Mouse (Mus musculus): ENCODE measurements around the gene Gadd45a. TPM values are rescaled to one million over a fixed set of nuclear protein-coding genes. Genes with fewer than 3 reads are reported as not detected.
"Not testable (repeated sequence)": the region's sequence is repeated elsewhere in the genome, so short reads cannot be mapped to it uniquely, and the experiment has no call there.

Gadd45a gene
- polyA plus RNA-seq, 1 experiment from 2014 or later = 14.8 TPM

DNA sequence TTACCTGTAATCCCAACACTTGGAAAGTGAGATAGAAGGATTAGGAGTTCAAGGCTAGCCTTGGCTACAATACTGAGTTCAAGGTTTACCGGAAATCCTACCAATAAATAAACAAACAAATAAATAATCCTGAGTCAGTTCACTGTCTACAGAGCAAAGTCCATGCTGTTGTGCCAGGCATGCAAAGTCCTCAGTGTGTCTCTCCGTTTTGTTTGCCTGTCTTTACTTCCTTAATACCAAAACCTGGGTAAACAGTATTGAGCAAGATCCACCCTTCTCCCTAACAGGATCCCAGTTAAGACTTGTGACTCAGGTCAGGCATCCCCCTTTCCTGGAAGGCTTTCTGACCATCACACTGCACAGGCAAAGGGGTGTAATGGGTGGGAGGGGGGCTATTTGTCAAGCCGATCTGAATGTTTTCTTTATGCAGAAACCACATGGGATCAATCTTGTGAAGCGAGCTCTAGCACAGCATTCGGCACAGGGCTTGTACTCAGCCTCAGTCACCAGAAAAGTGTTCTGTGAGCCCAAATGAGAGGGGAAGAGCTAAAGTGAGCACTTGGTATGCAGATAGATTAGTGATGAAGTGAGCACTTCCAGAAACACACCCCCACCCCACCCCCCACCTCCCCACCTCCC is 7.8 kb downstream of the Gadd45a start:
- Histone ChIP-seq H3K4me2 (replicated peaks) (no peak overlapping the region), H3K4me3 (replicated peaks; ENCODE audit: low read length) (no peak overlapping the region), H3K27ac (no peak overlapping the region), H3K4me1 (replicated peaks; ENCODE audit: control insufficient read depth, insufficient read depth, low read length) (peaks cover 9% of the 10 kb centered on the region; the same call in 1 of the 2 replicates), H3K9ac (no peak overlapping the region), H3K36me3 (replicated peaks; ENCODE audit: control insufficient read depth, insufficient read depth) (no peaks in the 10 kb centered on the region), H3K9me3 (ENCODE audit: control insufficient read depth, low read length) (no peaks in the 10 kb centered on the region), H3K27me3 (ENCODE audit: control insufficient read depth, insufficient read depth, low read length) (peaks cover 10% of the 10 kb centered on the region; the same call in 1 of the 2 replicates)
- 26% methylated on average over 5 of the region's 5 CpGs for WGBS
- ATAC-seq (ENCODE audit: low FRiP score) (no peak), DNase-seq (ENCODE audit: low spot score) (no peak)

DNA sequence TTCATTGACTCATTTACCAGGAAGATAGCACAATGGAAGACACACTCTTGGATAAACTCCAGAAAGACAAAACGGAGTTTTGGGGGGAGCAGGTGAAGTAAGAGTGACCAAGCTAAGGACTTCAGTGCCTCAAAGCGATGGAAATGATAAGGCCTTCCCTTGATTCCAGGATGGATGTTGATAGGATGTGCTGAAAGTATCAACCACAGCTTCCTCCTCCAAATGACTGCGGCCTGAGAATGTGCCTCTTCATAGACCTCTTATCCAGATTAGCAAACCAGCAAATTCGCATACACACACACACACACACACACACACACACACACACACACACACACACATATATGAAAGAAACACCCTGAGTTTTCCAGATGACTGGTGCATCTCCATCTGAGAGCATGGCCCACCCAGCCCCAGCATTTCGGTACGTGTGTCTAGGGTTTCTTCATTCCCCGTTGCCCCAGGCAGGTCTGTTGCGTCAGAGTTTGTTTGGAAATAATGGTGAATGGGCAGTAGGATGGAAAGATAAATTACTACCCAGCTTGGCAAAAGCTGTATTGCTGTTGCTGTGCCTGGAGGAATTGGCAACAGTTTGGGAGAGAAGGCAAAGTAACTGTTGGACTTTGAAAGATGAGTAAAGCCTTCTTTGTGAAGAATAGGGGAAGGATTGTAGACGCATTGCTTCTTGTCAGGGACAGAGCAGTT is 9.7 kb downstream of the Gadd45a start:
- Histone ChIP-seq H3K4me1 (replicated peaks; ENCODE audit: control insufficient read depth, insufficient read depth, low read length) (0 out of 2 replicates have a peak, but pooled peaks cover 6% of the 10 kb centered on the region), H3K4me2 (replicated peaks) (no peak overlapping the region), H3K27me3 (ENCODE audit: control insufficient read depth, insufficient read depth, low read length) (peaks cover 10% of the 10 kb centered on the region; the same call in 1 of the 2 replicates), H3K4me3 (replicated peaks; ENCODE audit: low read length) (no peak overlapping the region), H3K36me3 (replicated peaks; ENCODE audit: control insufficient read depth, insufficient read depth) (no peaks in the 10 kb centered on the region), H3K9ac (no peak overlapping the region), H3K27ac (no peak overlapping the region), H3K9me3 (ENCODE audit: control insufficient read depth, low read length) (no peaks in the 10 kb centered on the region)
- no peak for ATAC-seq (ENCODE audit: low FRiP score)
- WGBS = 80% methylated on average over 9 of the region's 9 CpGs
- DNase-seq (ENCODE audit: low spot score) = no peak

DNA sequence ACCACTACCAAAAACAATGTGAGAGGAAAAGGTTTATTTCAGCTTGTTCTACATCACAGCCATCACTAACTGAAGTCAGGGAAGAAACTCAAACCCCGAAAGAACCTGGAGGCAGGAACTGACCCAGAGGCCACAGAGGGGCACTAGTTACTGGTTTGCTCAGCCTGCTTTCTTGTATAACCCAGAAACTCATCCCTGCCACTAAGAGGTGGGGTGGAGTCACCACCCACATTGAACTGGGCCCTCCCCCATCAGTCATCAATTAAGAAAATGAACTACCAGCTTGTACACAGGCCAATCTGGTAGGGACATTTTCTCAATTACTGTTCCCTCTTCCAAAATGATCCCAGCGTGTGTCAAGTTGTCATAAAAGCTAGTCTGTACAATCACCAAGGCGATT is 10.6 kb downstream of the Gadd45a start:
- no peak overlapping the region for H3K9ac ChIP-seq
- WGBS = 73% methylated on average over 3 of the region's 3 CpGs

DNA sequence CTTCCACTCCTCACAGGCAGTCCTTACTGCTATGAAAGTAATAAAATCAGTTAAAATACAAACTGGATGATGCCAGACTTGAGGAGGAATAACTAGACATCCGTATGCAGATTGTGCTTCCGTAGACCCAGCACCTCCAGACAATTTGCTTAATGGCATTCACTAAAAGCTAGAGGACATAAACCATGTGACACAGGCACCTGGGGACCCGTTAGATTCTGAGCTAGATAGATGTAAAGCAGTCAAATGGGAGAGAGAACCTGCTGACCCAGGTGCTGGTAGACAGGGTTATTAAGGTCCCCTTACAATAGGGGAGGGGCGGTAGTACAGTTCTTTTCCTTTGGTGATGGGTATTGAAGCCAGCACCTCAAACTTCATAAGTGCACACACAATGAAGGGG is 13.5 kb downstream of the Gadd45a start:
- H3K9ac ChIP-seq = no peak overlapping the region
- no peak overlapping the region for H3K4me3 ChIP-seq (replicated peaks; ENCODE audit: low read length)
- DNase-seq (ENCODE audit: low spot score) (no peak), ATAC-seq (ENCODE audit: low FRiP score) (no peak)
- no peaks in the 10 kb centered on the region for H3K27me3 ChIP-seq (ENCODE audit: control insufficient read depth, insufficient read depth, low read length)
- no peaks in the 10 kb centered on the region for H3K36me3 ChIP-seq (replicated peaks; ENCODE audit: control insufficient read depth, insufficient read depth)
- no peak overlapping the region for H3K4me2 ChIP-seq (replicated peaks)
- no peaks in the 10 kb centered on the region for H3K9me3 ChIP-seq (ENCODE audit: control insufficient read depth, low read length)
- no peak overlapping the region for H3K27ac ChIP-seq
- H3K4me1 ChIP-seq (replicated peaks; ENCODE audit: control insufficient read depth, insufficient read depth, low read length) = no peaks in the 10 kb centered on the region
- WGBS = 82% methylated on average over 4 of the region's 4 CpGs

More for the DNA sequence above, 10.6 kb downstream of the Gadd45a start:
- no peak overlapping the region for H3K4me3 ChIP-seq (replicated peaks; ENCODE audit: low read length)
- no peaks in the 10 kb centered on the region for H3K9me3 ChIP-seq (ENCODE audit: control insufficient read depth, low read length)
- no peak overlapping the region for H3K4me2 ChIP-seq (replicated peaks)
- no peaks in the 10 kb centered on the region for H3K36me3 ChIP-seq (replicated peaks; ENCODE audit: control insufficient read depth, insufficient read depth)
- 0 out of 2 replicates have a peak, but pooled peaks cover 6% of the 10 kb centered on the region for H3K4me1 ChIP-seq (replicated peaks; ENCODE audit: control insufficient read depth, insufficient read depth, low read length)
- DNase-seq (ENCODE audit: low spot score) = no peak
- peaks cover 8% of the 10 kb centered on the region; the same call in 1 of the 2 replicates for H3K27me3 ChIP-seq (ENCODE audit: control insufficient read depth, insufficient read depth, low read length)
- H3K27ac ChIP-seq = no peak overlapping the region
- ATAC-seq (ENCODE audit: low FRiP score) = no peak

DNA sequence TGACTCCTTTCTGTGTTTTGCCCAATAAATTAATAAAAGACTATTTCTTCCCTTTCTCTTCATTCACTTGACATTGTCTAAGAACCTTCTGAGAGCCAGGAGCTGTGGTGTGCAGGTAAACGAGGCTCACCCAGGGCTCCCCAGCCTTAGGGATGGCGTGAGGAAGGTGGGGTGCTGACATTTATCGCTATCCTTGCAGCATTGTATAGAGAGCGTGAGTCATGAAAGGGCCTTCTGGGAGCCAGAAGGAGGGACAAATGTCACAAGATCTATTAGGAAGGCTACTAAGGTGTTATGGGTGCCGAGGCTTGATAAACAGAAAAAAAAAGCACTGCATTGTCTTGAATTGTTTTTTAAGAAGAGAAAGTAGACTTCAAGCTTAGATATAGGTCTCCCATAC is 15.9 kb downstream of the Gadd45a start:
- no peaks in the 10 kb centered on the region for H3K27me3 ChIP-seq (ENCODE audit: control insufficient read depth, insufficient read depth, low read length)
- H3K4me2 ChIP-seq (replicated peaks) = no peak overlapping the region
- H3K36me3 ChIP-seq (replicated peaks; ENCODE audit: control insufficient read depth, insufficient read depth) = no peaks in the 10 kb centered on the region
- ATAC-seq (ENCODE audit: low FRiP score) (no peak), DNase-seq (ENCODE audit: low spot score) (no peak)
- WGBS = 89% methylated on average over 5 of the region's 5 CpGs
- H3K9ac ChIP-seq = no peak overlapping the region
- no peak overlapping the region for H3K27ac ChIP-seq
- no peaks in the 10 kb centered on the region for H3K4me1 ChIP-seq (replicated peaks; ENCODE audit: control insufficient read depth, insufficient read depth, low read length)
- H3K4me3 ChIP-seq (replicated peaks; ENCODE audit: low read length) = no peak overlapping the region
- H3K9me3 ChIP-seq (ENCODE audit: control insufficient read depth, low read length) = no peaks in the 10 kb centered on the region

DNA sequence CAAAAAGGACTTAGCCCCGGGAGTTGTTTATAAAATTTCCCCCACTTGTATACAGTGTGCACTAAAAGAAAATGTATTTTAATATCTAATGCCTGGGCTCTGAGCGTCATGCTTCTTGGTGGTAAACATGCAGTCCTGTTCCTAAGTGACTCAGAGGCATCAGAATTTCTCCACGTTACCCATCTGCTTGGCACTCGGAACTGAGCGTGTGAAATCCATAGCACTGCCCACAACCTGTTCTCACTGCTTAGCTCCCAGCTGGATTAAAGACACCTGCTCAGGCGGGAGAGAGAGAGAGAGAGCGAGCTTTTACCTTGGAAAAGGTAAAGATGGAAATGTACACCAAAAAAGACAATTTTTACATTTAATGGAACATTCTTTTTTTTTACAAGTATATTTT is 18.3 kb downstream of the Gadd45a start:
- H3K4me3 ChIP-seq (replicated peaks; ENCODE audit: low read length); H3K4me2 ChIP-seq (replicated peaks); DNase-seq (ENCODE audit: low spot score); H3K27ac ChIP-seq; ATAC-seq (ENCODE audit: low FRiP score); H3K9me3 ChIP-seq (ENCODE audit: control insufficient read depth, low read length); H3K4me1 ChIP-seq (replicated peaks; ENCODE audit: control insufficient read depth, insufficient read depth, low read length); H3K27me3 ChIP-seq (ENCODE audit: control insufficient read depth, insufficient read depth, low read length); H3K9ac ChIP-seq; H3K36me3 ChIP-seq (replicated peaks; ENCODE audit: control insufficient read depth, insufficient read depth): not testable (repeated sequence)
- 81% methylated on average over 7 of the region's 7 CpGs for WGBS

DNA sequence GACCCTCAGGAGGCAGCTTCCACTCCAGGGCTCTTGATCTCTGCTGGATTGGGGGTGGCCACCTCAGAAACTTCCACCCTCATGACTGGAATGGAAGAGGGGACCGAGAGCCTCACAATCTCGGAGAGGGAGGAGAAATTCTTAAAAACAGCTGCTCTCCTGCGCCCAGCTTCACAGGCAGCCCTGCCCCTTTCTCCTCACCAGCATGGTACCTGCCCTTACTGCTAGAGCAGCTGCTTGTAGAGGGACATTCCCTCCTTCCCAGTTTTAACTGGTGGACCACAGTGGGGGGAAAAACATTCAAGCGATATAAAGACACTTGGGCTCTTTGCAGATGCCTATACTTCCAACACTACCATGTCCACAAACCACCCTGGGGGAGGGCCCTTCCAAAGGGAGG is 18.9 kb downstream of the Gadd45a start:
- H3K36me3 ChIP-seq (replicated peaks; ENCODE audit: control insufficient read depth, insufficient read depth) = no peaks in the 10 kb centered on the region
- ATAC-seq (ENCODE audit: low FRiP score) = no peak
- H3K27ac ChIP-seq = no peak overlapping the region
- no peak overlapping the region for H3K4me2 ChIP-seq (replicated peaks)
- H3K9ac ChIP-seq = no peak overlapping the region
- no peak for DNase-seq (ENCODE audit: low spot score)
- no peaks in the 10 kb centered on the region for H3K9me3 ChIP-seq (ENCODE audit: control insufficient read depth, low read length)
- 69% methylated on average over 4 of the region's 4 CpGs for WGBS
- no peak overlapping the region for H3K4me3 ChIP-seq (replicated peaks; ENCODE audit: low read length)
- H3K4me1 ChIP-seq (replicated peaks; ENCODE audit: control insufficient read depth, insufficient read depth, low read length) = no peaks in the 10 kb centered on the region
- no peaks in the 10 kb centered on the region for H3K27me3 ChIP-seq (ENCODE audit: control insufficient read depth, insufficient read depth, low read length)

DNA sequence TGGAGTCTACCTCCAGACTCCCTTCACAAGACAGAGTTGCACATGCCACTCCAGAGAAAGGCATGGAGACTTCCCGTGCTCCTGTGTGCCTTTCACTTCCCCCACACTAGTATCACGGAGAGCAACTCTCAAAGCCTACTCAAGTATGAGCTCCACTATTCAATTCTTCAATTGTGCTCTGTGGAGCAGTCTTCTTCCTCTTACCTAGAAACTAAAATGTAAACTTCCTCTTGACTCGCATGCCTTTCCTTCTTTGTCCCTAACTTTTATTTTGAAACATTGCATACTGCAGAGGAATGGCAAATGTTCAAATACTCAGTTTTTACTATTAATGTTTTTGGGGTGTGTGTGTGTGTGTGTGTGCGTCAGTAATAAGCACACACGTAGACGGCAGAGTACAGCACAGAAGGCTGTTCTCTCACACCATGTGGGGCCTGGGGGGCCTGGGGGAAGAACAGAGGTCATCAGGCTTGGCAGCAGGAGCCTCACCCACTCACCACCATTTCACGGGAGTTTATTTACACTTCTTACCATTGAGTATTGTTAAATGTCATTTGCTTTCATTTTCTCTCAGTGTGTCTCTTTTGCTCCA is 20.6 kb downstream of the Gadd45a start:
- H3K4me3 ChIP-seq (replicated peaks; ENCODE audit: low read length) = no peak overlapping the region
- ATAC-seq (ENCODE audit: low FRiP score) (no peak), DNase-seq (ENCODE audit: low spot score) (no peak)
- no peaks in the 10 kb centered on the region for H3K36me3 ChIP-seq (replicated peaks; ENCODE audit: control insufficient read depth, insufficient read depth)
- H3K9me3 ChIP-seq (ENCODE audit: control insufficient read depth, low read length) = no peaks in the 10 kb centered on the region
- H3K9ac ChIP-seq = no peak overlapping the region
- 73% methylated on average over 7 of the region's 7 CpGs for WGBS
- no peak overlapping the region for H3K4me2 ChIP-seq (replicated peaks)
- H3K27ac ChIP-seq = no peak overlapping the region
- H3K27me3 ChIP-seq (ENCODE audit: control insufficient read depth, insufficient read depth, low read length) = no peaks in the 10 kb centered on the region
- H3K4me1 ChIP-seq (replicated peaks; ENCODE audit: control insufficient read depth, insufficient read depth, low read length) = no peaks in the 10 kb centered on the region

DNA sequence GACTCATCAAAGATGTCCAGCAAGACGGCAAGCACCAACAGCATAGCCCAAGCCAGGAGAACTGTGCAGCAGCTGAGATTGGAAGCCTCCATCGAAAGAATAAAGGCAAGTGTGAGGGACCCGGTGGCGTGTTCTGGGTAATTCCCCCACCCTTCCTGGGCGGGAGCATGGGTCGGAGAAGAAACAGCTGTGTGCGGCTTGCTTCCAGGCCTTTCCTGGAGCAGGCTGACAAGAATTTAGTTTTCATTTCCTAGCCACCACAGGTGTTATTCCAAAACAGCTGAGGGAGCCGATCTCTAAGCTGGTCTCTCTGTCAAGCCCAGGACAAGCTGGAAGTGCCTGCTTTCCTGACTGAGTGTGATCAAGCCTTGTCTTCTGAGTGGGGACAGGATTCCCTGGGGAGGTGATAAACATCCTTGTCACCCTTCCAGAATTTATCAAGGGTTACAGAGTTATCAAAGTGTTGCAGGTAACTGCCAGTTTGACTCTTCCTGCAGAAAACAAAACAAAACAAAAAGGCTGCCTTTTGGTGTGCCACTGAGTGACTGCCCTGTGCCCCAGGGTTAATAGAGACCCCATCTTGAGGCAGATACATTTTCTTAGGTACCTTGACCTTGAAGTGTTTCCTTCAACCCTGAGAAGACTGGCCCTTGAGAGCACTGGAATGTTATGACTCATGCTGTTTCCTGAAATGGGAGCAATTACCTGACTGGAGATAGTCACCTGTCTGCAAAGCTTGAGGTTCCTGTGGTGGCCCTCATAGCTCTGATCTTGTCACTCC is 21.3 kb downstream of the Gadd45a start:
- Histone ChIP-seq H3K27ac (no peak overlapping the region), H3K4me3 (replicated peaks; ENCODE audit: low read length) (no peak overlapping the region), H3K4me1 (replicated peaks; ENCODE audit: control insufficient read depth, insufficient read depth, low read length) (no peaks in the 10 kb centered on the region), H3K9me3 (ENCODE audit: control insufficient read depth, low read length) (no peaks in the 10 kb centered on the region), H3K9ac (no peak overlapping the region), H3K36me3 (replicated peaks; ENCODE audit: control insufficient read depth, insufficient read depth) (no peaks in the 10 kb centered on the region), H3K27me3 (ENCODE audit: control insufficient read depth, insufficient read depth, low read length) (no peaks in the 10 kb centered on the region), H3K4me2 (replicated peaks) (no peak overlapping the region)
- no peak for ATAC-seq (ENCODE audit: low FRiP score)
- WGBS = 87% methylated on average over 8 of the region's 8 CpGs
- no peak for DNase-seq (ENCODE audit: low spot score)

Measured in hindbrain, embryonic 14.5 days (tissue).